Mouse (Mus musculus): Measurements from ENCODE around the gene Aldh18a1.

DNA sequence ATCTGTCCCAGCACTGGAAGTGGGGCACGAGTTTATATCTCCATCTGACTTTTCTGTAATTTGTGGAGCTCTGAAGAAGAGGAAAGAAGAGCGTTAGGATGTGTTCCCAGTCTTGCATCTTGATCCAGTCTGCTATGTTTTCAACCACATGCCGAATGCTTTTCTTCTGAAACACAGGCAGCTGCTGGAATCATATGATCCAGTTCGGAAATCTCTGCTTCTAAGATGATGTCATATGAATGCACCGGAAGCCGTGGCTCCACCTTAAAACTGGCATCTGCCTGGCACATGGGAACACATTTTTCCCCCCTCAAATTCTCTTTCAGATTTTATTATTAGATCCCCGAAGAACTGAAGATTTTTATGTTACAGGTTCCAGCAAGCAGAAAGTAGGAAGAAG lies 26.5 kb upstream of the Aldh18a1 start:
- TF ChIP-seq CTCF (conservative IDR thresholded peaks at IDR 0.05; ENCODE audit: low read length) (no peak), POU5F1 (IDR thresholded peaks at IDR 0.05; ENCODE audit: borderline replicate concordance, low read length) (no peak), NANOG (IDR thresholded peaks at IDR 0.05; ENCODE audit: borderline replicate concordance, low read length) (no peak)

All from E14TG2a.4 (cell line).